Mouse (Mus musculus) spleen, adult 2 months (tissue): ENCODE measurements around the gene Creb5. TPM values are rescaled to one million over a fixed set of nuclear protein-coding genes. Genes with fewer than 3 reads are reported as not detected.

Experiments
- DNase-seq, 2 experiments: peaks; one replicate each; pipeline versions ENCODE4 v3.0.0 to v3.0.0-alpha.2; 2012 to 2021; ENCODE audit warnings: low spot score in 2 of 2, low read depth in 1 of 2
- H3K27ac ChIP-seq: fragments of 200-500 bp; 2 replicates; pipeline ENCODE4 v1.5.1; 2012; ENCODE audit warnings: low read length, inconsistent platforms; ENCODE audit not compliant: insufficient read depth
- H3K27me3 ChIP-seq: fragments of 200-500 bp; 2 replicates; pipeline ENCODE4 v1.6.1; 2012; ENCODE audit warnings: mild to moderate bottlenecking, moderate library complexity, low read length, inconsistent platforms; ENCODE audit not compliant: control insufficient read depth, insufficient read depth
- H3K36me3 ChIP-seq: fragments of 200-500 bp; 2 replicates; pipeline ENCODE4 v1.6.1; 2012; ENCODE audit warnings: mild to moderate bottlenecking, low read length, inconsistent platforms; ENCODE audit not compliant: control insufficient read depth, insufficient read depth
- H3K4me1 ChIP-seq: fragments of 200-500 bp; 2 replicates; pipeline ENCODE4 v1.6.1; 2011; ENCODE audit warnings: inconsistent platforms; ENCODE audit not compliant: control insufficient read depth, insufficient read depth, insufficient read length
- H3K4me3 ChIP-seq: fragments of 200-500 bp; 2 replicates; pipeline ENCODE4 v1.5.1; 2011; ENCODE audit warnings: mild to moderate bottlenecking, inconsistent platforms; ENCODE audit not compliant: insufficient read depth, insufficient read length; ENCODE audit errors: extremely low read depth
- CTCF ChIP-seq: fragments of 200-500 bp; IDR thresholded peaks from 2 replicates; pipeline ENCODE4 v1.5.1; 2011; ENCODE audit warnings: mild to moderate bottlenecking, inconsistent platforms; ENCODE audit not compliant: insufficient read depth, insufficient read length, insufficient replicate concordance; ENCODE audit errors: extremely low read depth
- POLR2A ChIP-seq: fragments of 200-500 bp; IDR thresholded peaks from 2 replicates; pipeline ENCODE4 v1.6.1; 2011; ENCODE audit warnings: low read depth, low read length, inconsistent platforms
- WGBS: fragments of 180-500 bp; shearing (Covaris S2); methylation state at CpG from one replicate; pipeline ENCODE4 v1.1.7; 2018; 5-methylcytosine and 5-hydroxymethylcytosine counted together
- polyA plus RNA-seq: library from polyadenylated mRNA; depleted of rRNA; stranded (reverse); fragments of >200 nt; gene quantifications from 2 replicates; pipeline ENCODE4 v1.2.3, GENCODE M21; 2012

The Creb5 gene
- polyA plus RNA-seq, 1 experiment, result 0.37 TPM

DNA sequence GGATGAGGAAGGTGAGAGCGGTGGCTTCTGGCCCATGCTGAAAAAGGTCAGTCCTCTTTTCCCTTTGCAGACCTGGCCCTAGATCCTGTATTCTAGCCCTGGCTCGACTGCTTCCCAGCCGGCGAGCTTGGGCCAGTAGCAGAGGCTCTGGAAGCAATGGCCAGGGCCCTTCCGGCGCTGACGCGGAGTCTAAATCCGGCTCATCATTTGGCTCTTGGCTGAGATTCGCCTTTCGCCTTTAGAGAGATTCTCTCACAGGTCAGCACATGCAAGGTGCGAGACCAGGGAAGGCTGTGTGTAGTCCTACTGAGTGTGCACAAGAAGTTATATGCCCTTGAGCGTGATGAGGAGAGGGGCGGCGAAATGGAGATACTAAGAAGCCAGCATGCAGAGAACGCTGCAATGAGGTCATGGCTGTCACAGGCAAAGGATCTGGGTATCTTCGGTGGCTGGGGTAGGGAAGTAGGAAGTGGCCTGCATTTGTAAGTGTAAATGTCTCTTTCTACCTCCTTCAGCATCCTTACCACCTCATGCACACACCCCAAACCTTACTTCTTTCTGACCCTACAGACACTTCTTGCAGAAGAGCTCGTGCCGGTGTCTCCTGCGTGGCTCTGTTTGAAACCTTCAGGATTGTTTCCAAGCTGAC lies 557 bp upstream of the Creb5 start:
- no peak overlapping the region for H3K27ac ChIP-seq
- 21% methylated on average over 20 of the region's 20 CpGs for WGBS
- H3K4me1 ChIP-seq, result peaks cover 14% of the 10 kb centered on the region
- H3K4me3 ChIP-seq, result peak overlapping the region; percentile 53; the same call in 1 of the 2 replicates
- DNase-seq, result no peak
- H3K36me3 ChIP-seq, result no peaks in the 10 kb centered on the region
- H3K27me3 ChIP-seq, result peaks cover 15% of the 10 kb centered on the region; the same call in 1 of the 2 replicates
- no peak for TF ChIP-seq CTCF
- TF ChIP-seq POLR2A, result no peak

DNA sequence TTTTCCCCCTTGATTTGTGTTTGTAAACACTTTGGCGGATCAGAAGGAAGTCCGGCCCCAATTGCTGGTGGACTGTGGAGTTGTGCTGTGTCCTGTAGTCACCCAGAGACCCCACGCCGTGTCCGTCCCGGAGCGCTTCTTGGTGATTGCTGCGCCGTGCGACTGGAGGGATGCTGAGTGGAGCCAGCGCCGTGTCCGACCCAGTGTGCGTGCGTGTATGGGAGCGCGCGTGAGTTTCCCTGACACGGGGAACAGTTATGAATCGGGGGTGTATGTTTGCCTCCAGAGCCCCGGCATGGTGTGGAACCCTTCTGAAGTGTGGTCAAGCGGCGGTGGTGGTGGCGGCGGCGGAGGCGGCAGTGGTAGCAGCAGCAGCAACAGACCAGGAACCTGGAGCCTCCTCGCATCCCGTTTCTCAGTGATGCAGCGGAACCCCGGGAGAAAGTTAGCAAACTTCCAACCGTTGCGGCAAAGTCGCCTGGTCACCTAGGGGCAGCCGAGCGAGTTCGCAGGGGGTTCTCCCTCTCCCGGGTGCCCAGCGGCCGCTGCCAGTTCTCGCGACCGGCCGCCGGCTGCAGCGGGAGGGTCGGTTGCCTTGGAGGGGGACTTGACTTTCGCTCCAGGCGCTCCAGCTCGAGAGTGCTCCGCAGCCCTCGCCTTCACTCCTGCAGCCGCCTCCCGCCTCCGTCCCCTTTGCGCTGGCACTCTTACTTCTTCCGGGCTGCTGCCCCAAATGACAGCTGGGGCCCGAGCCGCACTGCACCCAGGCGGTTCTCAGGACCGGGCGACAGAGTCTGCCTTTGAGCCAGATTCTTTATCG lies 702 bp downstream of the Creb5 start:
- under 1% methylated on average over 63 of the region's 63 CpGs for WGBS
- no peaks in the 10 kb centered on the region for H3K36me3 ChIP-seq
- peaks cover 14% of the 10 kb centered on the region for H3K4me1 ChIP-seq
- H3K4me3 ChIP-seq, result peak overlapping the region; percentile 53
- peaks cover 15% of the 10 kb centered on the region; the same call in 1 of the 2 replicates for H3K27me3 ChIP-seq
- TF ChIP-seq POLR2A (no peak), CTCF (no peak)
- DNase-seq, result peak in 1 of 2 experiments; percentile 21
- H3K27ac ChIP-seq, result no peak overlapping the region

DNA sequence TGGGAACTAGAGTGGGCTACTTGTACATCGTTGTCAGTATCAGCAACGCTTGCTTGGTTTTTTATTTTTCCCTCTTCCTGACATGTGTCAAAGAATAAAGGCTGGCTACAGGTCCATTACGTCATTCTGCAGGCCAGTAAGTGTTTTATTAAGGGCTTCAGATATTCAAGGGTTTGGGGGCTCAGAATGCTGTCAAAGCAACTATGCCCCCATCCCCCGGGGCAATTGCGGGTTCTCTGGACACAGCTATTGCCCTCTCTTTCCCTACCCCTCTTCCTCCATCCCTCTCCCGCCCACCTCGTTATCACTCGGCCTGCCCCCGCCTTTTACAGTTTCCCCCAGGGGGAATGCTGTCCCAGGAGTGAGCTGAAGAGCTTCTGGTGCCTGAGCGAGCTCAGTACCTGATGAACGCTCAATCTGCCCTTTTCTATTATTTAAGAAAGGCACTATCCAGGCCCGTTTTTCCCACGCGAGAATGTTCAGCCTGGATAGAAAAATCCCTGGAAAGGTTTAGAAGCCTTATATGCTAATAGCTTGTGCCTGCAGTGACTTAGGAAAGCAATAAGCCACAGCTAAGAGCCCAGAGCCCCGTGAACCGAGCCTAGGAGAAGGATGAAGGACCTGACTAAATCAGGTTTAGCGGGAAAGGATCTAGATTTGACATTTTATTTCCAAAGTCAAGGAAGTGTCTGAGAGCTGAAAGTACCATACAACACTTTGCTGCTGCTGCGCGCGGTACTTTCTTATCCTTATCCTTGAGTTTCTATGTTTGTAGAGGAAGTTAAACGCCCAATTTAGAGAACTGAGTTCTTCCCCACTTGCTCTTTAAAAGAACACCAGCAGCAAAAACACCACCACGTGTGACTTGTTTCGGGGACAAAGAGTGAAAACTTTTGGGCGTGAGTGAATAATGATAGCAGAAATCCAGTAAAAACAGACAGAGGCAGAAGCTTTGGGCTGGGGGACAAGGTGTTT lies 1.8 kb downstream of the Creb5 start:
- 8% methylated on average over 24 of the region's 24 CpGs for WGBS
- H3K4me1 ChIP-seq, result peaks cover 14% of the 10 kb centered on the region
- no peaks in the 10 kb centered on the region for H3K36me3 ChIP-seq
- TF ChIP-seq POLR2A (no peak), CTCF (no peak)
- DNase-seq, result no peak
- no peak overlapping the region for H3K27ac ChIP-seq
- no peak overlapping the region for H3K4me3 ChIP-seq
- H3K27me3 ChIP-seq, result peaks cover 15% of the 10 kb centered on the region; the same call in 1 of the 2 replicates

DNA sequence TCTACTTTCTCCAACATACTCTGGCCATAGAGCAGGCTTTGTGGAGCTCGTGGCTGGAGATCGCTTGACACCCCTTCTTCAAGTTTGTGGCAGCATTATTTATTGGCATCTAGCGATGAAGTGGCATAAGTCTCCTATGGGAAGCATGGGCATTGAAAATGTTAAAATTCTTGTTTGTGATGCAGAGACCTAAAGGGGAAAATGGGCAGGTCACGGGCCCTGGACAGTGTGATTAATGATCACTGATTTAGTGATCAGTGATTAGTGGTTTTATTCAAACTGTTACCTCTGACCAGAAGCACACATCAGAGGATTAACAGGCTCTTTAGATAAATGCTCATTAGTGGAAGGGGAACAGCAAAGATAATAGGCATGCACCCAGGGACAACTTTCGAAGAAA lies 2.6 kb downstream of the Creb5 start:
- no peak overlapping the region for H3K27ac ChIP-seq
- TF ChIP-seq CTCF, result no peak
- no peak for TF ChIP-seq POLR2A
- H3K4me3 ChIP-seq, result no peak overlapping the region
- no peak for DNase-seq
- H3K36me3 ChIP-seq, result no peaks in the 10 kb centered on the region
- H3K4me1 ChIP-seq, result peaks cover 14% of the 10 kb centered on the region
- 39% methylated on average over 5 of the region's 5 CpGs for WGBS
- peaks cover 15% of the 10 kb centered on the region; the same call in 1 of the 2 replicates for H3K27me3 ChIP-seq

DNA sequence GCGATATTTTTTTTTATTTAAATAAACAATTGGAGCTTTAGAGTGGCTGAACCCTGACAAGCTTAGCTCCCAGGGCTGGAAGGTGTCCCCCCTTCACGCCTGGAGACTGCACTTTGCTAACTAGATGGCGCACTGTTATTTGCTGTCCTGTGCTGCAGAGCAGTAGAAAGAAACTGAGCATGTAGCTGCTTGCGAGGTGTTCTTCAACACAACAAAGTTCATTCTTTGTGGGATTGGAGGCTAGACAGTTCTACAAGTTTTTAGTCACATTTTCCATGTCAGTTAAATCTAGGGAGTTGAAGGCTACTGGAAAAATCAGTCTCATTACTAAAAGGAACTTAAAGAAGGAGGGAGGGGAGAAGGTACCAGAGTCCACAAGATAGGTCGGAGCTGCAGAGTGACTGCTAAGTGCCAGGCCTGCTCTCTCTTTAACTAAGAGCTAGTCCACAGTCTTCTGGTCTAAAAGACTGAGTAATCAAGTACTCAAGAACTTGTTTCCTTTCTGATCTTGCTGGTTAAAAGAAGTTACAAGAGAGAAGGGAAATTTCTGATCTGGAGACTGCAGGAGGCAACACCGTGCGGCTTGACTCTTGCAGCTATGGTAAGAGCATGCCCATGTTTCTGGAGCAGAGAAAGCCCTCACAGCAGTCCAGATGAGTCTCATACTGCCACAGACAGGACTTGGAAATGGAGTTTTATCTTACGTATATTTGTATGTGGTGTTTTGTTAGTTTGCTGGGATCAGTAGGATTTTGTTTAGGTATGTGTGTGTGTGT lies 3.3 kb downstream of the Creb5 start:
- DNase-seq, result no peak
- WGBS, result 58% methylated on average over 8 of the region's 8 CpGs
- Histone ChIP-seq H3K27ac (no peak overlapping the region), H3K36me3 (no peaks in the 10 kb centered on the region), H3K27me3 (peaks cover 15% of the 10 kb centered on the region; the same call in 1 of the 2 replicates), H3K4me1 (peaks cover 14% of the 10 kb centered on the region), H3K4me3 (no peak overlapping the region)
- TF ChIP-seq CTCF (no peak), POLR2A (no peak)

DNA sequence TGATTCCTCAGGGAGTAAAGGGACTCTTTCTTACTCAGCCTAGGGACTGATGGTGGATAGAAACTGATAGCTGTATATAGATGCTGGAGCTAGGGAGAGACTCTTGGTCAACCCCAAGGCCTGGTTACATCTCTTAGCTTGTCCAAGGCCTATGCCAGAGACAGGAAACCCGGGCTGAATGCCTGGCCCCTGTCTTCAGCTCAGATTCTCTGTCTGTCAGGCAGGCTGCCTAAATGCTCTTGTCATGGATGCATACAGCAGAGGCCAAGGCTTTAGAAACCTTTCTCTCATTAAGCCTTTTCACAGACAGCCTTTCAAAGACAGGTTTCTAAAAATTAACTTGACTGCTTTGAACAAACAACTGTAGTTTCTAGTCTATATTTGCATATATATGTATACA lies 5.9 kb downstream of the Creb5 start:
- 100% methylated on average over 1 of the region's 1 CpGs for WGBS
- DNase-seq, result no peak
- peaks cover 2% of the 10 kb centered on the region for H3K4me1 ChIP-seq

More for the DNA sequence above, 5.9 kb downstream of the Creb5 start:
- Histone ChIP-seq H3K4me3 (no peak overlapping the region), H3K27ac (no peak overlapping the region), H3K27me3 (peaks cover 5% of the 10 kb centered on the region; the same call in 1 of the 2 replicates), H3K36me3 (no peaks in the 10 kb centered on the region)
- no peak for TF ChIP-seq POLR2A
- no peak for TF ChIP-seq CTCF
